Mouse (Mus musculus): ENCODE measurements around the gene Rarres2.

The Rarres2 gene

GRCm38 (mm10) chr6:48572572-48573061, at the start of gene Rarres2:
Rarres2 (minus strand) TSS chr6:48572789.
- DNase-seq: no peak

GRCm38 (mm10) chr6:48620031-48620430, 47.4 kb upstream of the Rarres2 start:
- DNase-seq: no peak

- no peak for DNase-seq
These were observed 42.2 kb upstream of the Rarres2 start for GRCm38 (mm10) chr6:48614756-48615155.

- no peak for DNase-seq
These were observed 40.9 kb upstream of the Rarres2 start for GRCm38 (mm10) chr6:48613464-48613863.

- DNase-seq: no peak
These were observed 38.1 kb upstream of the Rarres2 start for GRCm38 (mm10) chr6:48610657-48611056.

GRCm38 (mm10) chr6:48609512-48609911, 36.9 kb upstream of the Rarres2 start:
- DNase-seq: no peak

GRCm38 (mm10) chr6:48608124-48608523, 35.5 kb upstream of the Rarres2 start:
- no peak for DNase-seq

- DNase-seq: peak; percentile 56
These were observed 29.6 kb upstream of the Rarres2 start for GRCm38 (mm10) chr6:48602080-48602741.

- peak; percentile 96 for DNase-seq
These were observed 28.9 kb upstream of the Rarres2 start, which contains the start of gene Zfp775 for GRCm38 (mm10) chr6:48601271-48602079. Zfp775 (plus strand) TSS chr6:48602063.

GRCm38 (mm10) chr6:48600594-48600993, 28.0 kb upstream of the Rarres2 start:
- DNase-seq: no peak

GRCm38 (mm10) chr6:48597233-48597625, 24.6 kb upstream of the Rarres2 start:
- no peak for DNase-seq

GRCm38 (mm10) chr6:48596545-48597232, 24.1 kb upstream of the Rarres2 start:
- DNase-seq: no peak

GRCm38 (mm10) chr6:48595278-48595677, 22.7 kb upstream of the Rarres2 start:
- no peak for DNase-seq

- DNase-seq: no peak
These were observed 21.6 kb upstream of the Rarres2 start for GRCm38 (mm10) chr6:48594043-48594738.

- peak; percentile 89 for DNase-seq
These were observed 20.8 kb upstream of the Rarres2 start, which contains the start of the genes Repin1 and Gm44965 for GRCm38 (mm10) chr6:48593158-48594042. Repin1 (plus strand) TSS chr6:48593883. Gm44965 (plus strand) TSS chr6:48593941.

- DNase-seq: no peak
These were observed 19.3 kb upstream of the Rarres2 start for GRCm38 (mm10) chr6:48591871-48592270.

GRCm38 (mm10) chr6:48591221-48591845, 18.7 kb upstream of the Rarres2 start:
- no peak for DNase-seq

GRCm38 (mm10) chr6:48589194-48589750, 16.7 kb upstream of the Rarres2 start, which contains the start of gene Gm45021:
Gm45021 (plus strand) TSS chr6:48589610.
- no peak for DNase-seq

GRCm38 (mm10) chr6:48582037-48582436, 9.4 kb upstream of the Rarres2 start:
- peak; percentile 31 for DNase-seq

GRCm38 (mm10) chr6:48581257-48581656, 8.7 kb upstream of the Rarres2 start:
- no peak for DNase-seq

All from right cerebral cortex, postnatal 4 days (tissue).